Mouse (Mus musculus) small intestine, adult 2 months (tissue): ENCODE measurements around the gene Klhl31.

ENCODE experiments used
- CTCF ChIP-seq: fragments of 200-500 bp; IDR thresholded peaks from 2 replicates; pipeline ENCODE4 v1.5.1; 2012; ENCODE audit warnings: low read depth, mild to moderate bottlenecking, control low read depth, inconsistent platforms, low read length, moderate library complexity, mixed read lengths; ENCODE audit not compliant: insufficient replicate concordance, insufficient read length; ENCODE audit errors: extremely low read depth
- POLR2A ChIP-seq: fragments of 200-500 bp; IDR thresholded peaks from 2 replicates; pipeline ENCODE4 v1.6.1; 2012; ENCODE audit warnings: low read depth, mild to moderate bottlenecking, control low read depth, inconsistent platforms, low read length, moderate library complexity

- TF ChIP-seq CTCF (no peak), POLR2A (no peak)
Measured at GRCm38 (mm10) chr9:77622874-77623273, 13.4 kb upstream of the Klhl31 start.
